Mouse (Mus musculus) left cerebral cortex, adult 18-20 months (tissue): ENCODE measurements around the gene Cmpk2. TPM values are rescaled to one million over a fixed set of nuclear protein-coding genes. Genes with fewer than 3 reads are reported as not detected.
"Not testable (repeated sequence)": the region's sequence is repeated elsewhere in the genome, so short reads cannot be mapped to it uniquely, and the experiment has no call there.

ENCODE experiments used
- DNase-seq, 2 experiments: peaks; one replicate each; pipeline ENCODE4 v3.0.0; 2021 to 2022; ENCODE audit warnings: low spot score in 2 of 2, mixed read lengths in 1 of 2
- total RNA-seq, 2 experiments: library from RNA; stranded (reverse); gene quantifications; 2 replicates each; pipeline ENCODE4 v1.2.3; 2021

Cmpk2 gene
- total RNA-seq, 2 experiments from 2014 or later, result 19.9 to 22.3 TPM

GRCm38 (mm10) chr12:26478196-26479004, 9.4 kb downstream of the Cmpk2 start:
- peak in 1 of 2 experiments; percentile 27 for DNase-seq

- DNase-seq, result not testable (repeated sequence)
Measured at GRCm38 (mm10) chr12:26485738-26486580, 17.0 kb downstream of the Cmpk2 start.

GRCm38 (mm10) chr12:26487874-26488616, 19.0 kb downstream of the Cmpk2 start:
- DNase-seq, result peak; percentile 42 to 47

- DNase-seq, result no peak
Measured at GRCm38 (mm10) chr12:26488617-26489274, 19.7 kb downstream of the Cmpk2 start.

GRCm38 (mm10) chr12:26489942-26490341, 20.9 kb downstream of the Cmpk2 start:
- DNase-seq, result no peak

- DNase-seq, result no peak
Measured at GRCm38 (mm10) chr12:26501042-26501441, 32.0 kb downstream of the Cmpk2 start.

GRCm38 (mm10) chr12:26510971-26511370, 42.0 kb downstream of the Cmpk2 start:
- DNase-seq, result no peak

GRCm38 (mm10) chr12:26518206-26518605, 49.2 kb downstream of the Cmpk2 start:
- no peak for DNase-seq

GRCm38 (mm10) chr12:26524943-26525697, 56.1 kb downstream of the Cmpk2 start:
- no peak for DNase-seq

- no peak for DNase-seq
Measured at GRCm38 (mm10) chr12:26525698-26526026, 56.7 kb downstream of the Cmpk2 start.

Other genes with a start within 250 kb of the Cmpk2 start
- 10 to 100 TPM; 28.6 to 31.1 TPM for gene Rnf144a, start 54.0 kb upstream of the Cmpk2 start, total RNA-seq
- under 1 TPM; 0.65 to 0.77 TPM for gene Rsad2, start 12.8 kb upstream of the Cmpk2 start, total RNA-seq